Mouse (Mus musculus) liver, postnatal 0 days (tissue): Measurements from ENCODE around the gene Rbm3. TPM values are rescaled to one million over a fixed set of nuclear protein-coding genes. Genes with fewer than 3 reads are reported as not detected.

Source experiments
- ATAC-seq: fragments of 200-750 bp; cut with Nextera tagmentation; 2 replicates; pipeline ENCODE4 v1.8.0; 2017; ENCODE audit warnings: mild to moderate bottlenecking, moderate library complexity
- DNase-seq: peaks from one replicate; pipeline ENCODE4 v3.0.0-alpha.2; 2016
- H3K27ac ChIP-seq: fragments of 300-500 bp; sonication (generic); 2 replicates; pipeline ENCODE4 v1.5.1; 2014; ENCODE audit warnings: antibody characterized with exemption, moderate library complexity, mild to moderate bottlenecking, low read depth
- H3K27me3 ChIP-seq: fragments of 300-500 bp; sonication (generic); 2 replicates; pipeline ENCODE4 v1.6.1; 2014; ENCODE audit warnings: low read length, control low read depth, mixed read lengths; ENCODE audit not compliant: insufficient read depth
- H3K36me3 ChIP-seq: fragments of 300-500 bp; sonication (generic); replicated peaks from 2 replicates; pipeline ENCODE4 v1.6.1; 2014; ENCODE audit warnings: mild to moderate bottlenecking, control low read depth, low read length, moderate library complexity, mixed read lengths; ENCODE audit not compliant: insufficient read depth
- H3K4me1 ChIP-seq: fragments of 300-500 bp; sonication (generic); 2 replicates; pipeline ENCODE4 v1.6.1; 2014; ENCODE audit warnings: antibody characterized with exemption, mild to moderate bottlenecking, control low read depth; ENCODE audit not compliant: insufficient read depth
- H3K4me2 ChIP-seq: fragments of 300-500 bp; sonication (generic); 2 replicates; pipeline ENCODE4 v1.6.1; 2014; ENCODE audit warnings: low read depth, mild to moderate bottlenecking, low read length, moderate library complexity, mixed read lengths
- H3K4me3 ChIP-seq: fragments of 300-500 bp; sonication (generic); 2 replicates; pipeline ENCODE4 v1.5.1; 2014; ENCODE audit warnings: low read depth, low read length
- H3K9ac ChIP-seq: fragments of 300-500 bp; sonication (generic); replicated peaks from 2 replicates; pipeline ENCODE4 v1.6.1; 2014; ENCODE audit warnings: mild to moderate bottlenecking, moderate library complexity
- H3K9me3 ChIP-seq: fragments of 300-500 bp; sonication (generic); 2 replicates; pipeline ENCODE4 v1.6.1; 2016; ENCODE audit warnings: mild to moderate bottlenecking, control low read depth, low read length, mixed read lengths
- CTCF ChIP-seq: sonication (generic); IDR thresholded peaks from 2 replicates; pipeline ENCODE4 v1.5.1; 2016; ENCODE audit warnings: antibody characterized with exemption, low read depth
- EP300 ChIP-seq: IDR thresholded peaks from 2 replicates; pipeline ENCODE4 v1.6.1; 2016; ENCODE audit warnings: antibody characterized with exemption, low read depth, mild to moderate bottlenecking
- WGBS: fragments of 180-500 bp; shearing (Covaris S2); extraction: QIAGEN DNeasy Blood & Tissue Kit; methylation state at CpG from one replicate; pipeline ENCODE4 v1.1.7; 2014; ENCODE audit not compliant: insufficient replicate concordance; 5-methylcytosine and 5-hydroxymethylcytosine counted together
- polyA plus RNA-seq: library from polyadenylated mRNA; unstranded; fragments of >200 nt; fragmentation: Nextera tagmentation; extraction: Ambion mirVana; gene quantifications from 2 replicates; pipeline ENCODE4 v1.2.1, GENCODE M21; 2015

Rbm3 gene
- polyA plus RNA-seq, 1 experiment from 2014 or later, result 413 TPM

DNA sequence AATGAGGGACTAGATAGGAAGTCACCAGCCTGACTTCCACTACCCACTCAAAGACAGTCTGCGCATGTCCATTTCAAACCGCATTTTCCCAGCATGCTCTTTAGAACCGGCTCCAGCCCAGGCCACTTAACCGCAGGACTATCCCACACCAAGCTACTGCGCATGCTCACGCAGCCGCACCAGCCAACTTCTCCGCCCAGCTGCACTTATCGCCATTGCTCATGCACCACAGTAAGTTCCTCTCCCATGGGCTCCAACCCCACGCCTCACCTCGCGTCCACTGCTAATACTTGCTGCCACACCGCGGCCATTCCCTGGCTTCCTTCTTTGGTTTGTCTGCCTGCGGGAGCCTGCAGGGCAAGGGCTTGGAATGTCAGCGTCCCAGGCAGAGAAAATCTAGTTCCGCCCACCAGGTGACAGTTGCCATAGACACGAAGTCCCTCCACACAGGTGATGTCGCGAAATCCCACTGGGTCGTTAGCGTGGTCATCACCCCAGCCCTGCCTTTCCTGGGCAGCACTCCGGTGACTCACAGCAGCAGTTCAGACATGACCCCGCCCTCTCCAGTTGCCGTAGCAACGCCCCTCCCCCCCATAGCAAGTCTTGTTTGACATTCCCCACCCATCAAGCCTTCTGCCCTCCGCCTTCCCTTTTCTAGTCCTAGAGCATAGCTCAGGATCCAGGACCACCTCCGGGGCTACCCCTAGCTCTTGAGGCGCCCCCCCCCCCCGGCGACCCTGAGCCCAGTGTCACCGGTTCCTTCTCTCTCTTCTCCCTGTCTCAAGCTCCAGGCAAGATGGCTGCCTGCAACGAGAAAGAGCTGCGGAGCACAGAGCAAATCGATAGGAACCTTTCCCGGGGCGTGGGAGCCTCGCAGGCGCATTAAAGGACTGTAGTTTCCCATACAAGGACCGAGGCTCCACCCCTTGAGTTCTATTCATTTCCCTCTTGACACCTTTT, 13.4 kb downstream of the Rbm3 start, which contains the start of gene Wdr13:
TSS of gene Wdr13 (minus strand) at position 876 of the 960 bp plus-strand sequence.
- 13% methylated on average over 38 of the region's 40 CpGs for WGBS

DNA sequence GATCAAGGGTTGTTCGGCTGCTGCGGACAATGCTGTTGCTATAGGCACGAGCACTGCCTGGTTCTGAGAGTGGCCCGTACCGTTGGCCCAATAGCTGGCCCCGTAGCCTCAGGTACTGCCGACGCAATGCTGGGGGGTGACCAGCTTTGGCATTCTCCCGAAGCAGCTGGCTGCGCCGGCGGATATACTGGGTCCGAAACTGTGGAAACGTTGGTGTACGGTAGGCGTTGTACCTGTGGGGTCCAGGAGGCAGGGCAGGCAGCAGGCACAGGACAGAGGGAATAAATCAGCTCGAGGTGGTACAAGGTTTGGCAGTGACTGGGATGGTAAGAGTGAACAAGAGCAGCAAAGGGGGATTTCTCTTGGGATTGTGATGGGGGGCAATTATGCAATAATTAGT, 14.3 kb downstream of the Rbm3 start:
- Histone ChIP-seq H3K27me3 (no peaks in the 10 kb centered on the region), H3K4me1 (peaks cover 4% of the 10 kb centered on the region; the same call in 1 of the 2 replicates), H3K9me3 (no peaks in the 10 kb centered on the region), H3K4me2 (peak overlapping the region; percentile 73), H3K4me3 (peak overlapping the region; percentile 65), H3K9ac (peak overlapping the region; percentile 30; the same call in 1 of the 2 replicates), H3K36me3 (peaks cover 4% of the 10 kb centered on the region), H3K27ac (peak overlapping the region; percentile 98)
- WGBS, result 79% methylated on average over 17 of the region's 17 CpGs
- TF ChIP-seq CTCF, result no peak
- TF ChIP-seq EP300, result no peak
- DNase-seq, result no peak
- ATAC-seq, result no peak

More for the DNA sequence above, 13.4 kb downstream of the Rbm3 start, which contains the start of gene Wdr13:
- peak within 1 kb of the TSS; percentile 72 for H3K9ac ChIP-seq
- H3K4me1 ChIP-seq, result peaks cover 4% of the 10 kb centered on the region; the same call in 1 of the 2 replicates
- H3K9me3 ChIP-seq, result no peaks in the 10 kb centered on the region
- H3K27me3 ChIP-seq, result no peaks in the 10 kb centered on the region
- ATAC-seq, result peak; percentile 93
- peak within 1 kb of the TSS; percentile 73 for H3K4me2 ChIP-seq
- peak; percentile 92 for DNase-seq
- TF ChIP-seq EP300 (peak; percentile 12; the same call in 1 of the 2 replicates), CTCF (no peak)
- H3K36me3 ChIP-seq, result peaks cover 7% of the 10 kb centered on the region
- peak within 1 kb of the TSS; percentile 65 for H3K4me3 ChIP-seq
- peak within 1 kb of the TSS; percentile 98 for H3K27ac ChIP-seq

DNA sequence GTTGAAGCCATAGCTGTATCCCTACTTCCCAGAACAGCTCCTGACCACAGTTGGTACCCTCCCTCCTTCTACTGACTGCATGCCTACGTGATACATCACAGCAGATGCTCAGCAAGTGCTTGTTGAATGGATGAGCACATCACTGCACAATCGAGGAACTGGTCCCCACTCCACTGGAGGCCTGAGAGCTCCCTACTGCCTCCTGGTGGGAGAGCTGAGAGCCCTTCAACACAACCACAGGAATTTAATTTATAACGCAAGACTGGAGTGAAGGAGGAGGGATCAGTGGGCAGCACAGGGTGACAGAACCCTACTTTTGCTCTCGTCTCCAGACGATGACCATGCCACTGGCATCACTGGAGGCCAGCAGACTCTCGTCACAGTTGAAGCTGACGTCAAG, 20.4 kb downstream of the Rbm3 start:
- Histone ChIP-seq H3K4me1 (no peaks in the 10 kb centered on the region), H3K9me3 (no peaks in the 10 kb centered on the region), H3K36me3 (peaks cover 4% of the 10 kb centered on the region), H3K9ac (no peak overlapping the region), H3K27me3 (no peaks in the 10 kb centered on the region), H3K4me3 (no peak overlapping the region), H3K4me2 (no peak overlapping the region), H3K27ac (no peak overlapping the region)
- TF ChIP-seq CTCF (peak; percentile 58), EP300 (no peak)
- 77% methylated on average over 7 of the region's 7 CpGs for WGBS
- ATAC-seq (no peak), DNase-seq (no peak)

DNA sequence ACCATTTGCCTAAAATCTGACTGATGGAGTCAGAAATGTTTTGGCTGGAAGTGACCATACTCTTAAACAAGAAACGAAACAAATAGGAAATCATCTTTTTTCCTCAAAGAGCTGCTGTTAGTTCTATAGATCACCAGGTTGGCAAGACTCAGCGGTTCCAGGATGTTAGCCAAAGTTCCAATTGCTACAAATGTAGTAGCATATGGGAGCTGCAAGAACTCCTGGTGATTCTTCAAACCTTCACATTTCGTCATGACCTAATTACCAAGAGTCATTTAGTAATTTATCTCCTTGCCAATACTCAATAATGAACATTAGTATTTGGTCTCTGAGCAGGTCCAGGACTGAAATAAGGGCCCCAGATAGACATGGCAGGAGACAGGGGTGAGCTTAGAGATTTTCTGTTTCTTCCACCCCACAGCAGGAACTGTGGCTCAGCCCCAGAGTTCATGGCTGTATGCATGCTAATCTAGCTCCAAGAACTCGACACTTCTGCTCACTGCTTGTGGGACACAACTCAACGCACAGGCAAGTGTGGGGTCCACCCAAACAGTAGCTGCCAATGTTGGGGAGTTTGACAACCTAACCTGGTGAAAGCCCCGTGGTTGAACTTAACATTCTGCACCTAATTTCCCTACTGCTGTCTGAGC, 21.7 kb downstream of the Rbm3 start:
- peaks cover 3% of the 10 kb centered on the region for H3K36me3 ChIP-seq
- H3K4me2 ChIP-seq, result no peak overlapping the region
- H3K27me3 ChIP-seq, result no peaks in the 10 kb centered on the region
- no peaks in the 10 kb centered on the region for H3K9me3 ChIP-seq
- WGBS, result 76% methylated on average over 6 of the region's 6 CpGs
- no peak overlapping the region for H3K9ac ChIP-seq
- ATAC-seq, result no peak
- TF ChIP-seq CTCF (no peak), EP300 (no peak)
- no peak overlapping the region for H3K27ac ChIP-seq
- no peak for DNase-seq
- no peaks in the 10 kb centered on the region for H3K4me1 ChIP-seq
- no peak overlapping the region for H3K4me3 ChIP-seq

DNA sequence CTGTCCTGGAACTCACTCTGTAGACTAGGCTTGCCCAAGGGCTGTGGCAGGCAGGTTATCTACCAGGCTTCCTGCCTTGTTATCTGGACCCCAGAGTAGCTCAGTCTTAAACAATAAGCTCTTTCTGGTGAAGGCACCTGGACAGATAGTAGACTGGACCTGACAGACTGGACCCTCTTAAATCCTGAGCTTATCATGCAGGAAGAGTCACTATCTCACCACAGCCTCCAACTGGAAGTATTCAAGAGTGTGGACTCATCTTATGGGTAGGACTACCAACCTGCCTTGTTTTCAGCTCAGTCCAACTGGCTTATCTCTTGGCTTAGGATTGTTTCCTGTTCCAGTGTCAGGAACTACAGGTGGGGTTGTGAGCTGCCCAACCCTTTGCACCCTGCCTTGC, 28.4 kb downstream of the Rbm3 start:
- TF ChIP-seq CTCF (no peak), EP300 (no peak)
- DNase-seq, result no peak
- Histone ChIP-seq H3K27ac (no peak overlapping the region), H3K4me1 (no peaks in the 10 kb centered on the region), H3K4me2 (no peak overlapping the region), H3K36me3 (no peaks in the 10 kb centered on the region), H3K27me3 (no peaks in the 10 kb centered on the region), H3K9ac (no peak overlapping the region), H3K4me3 (no peak overlapping the region), H3K9me3 (no peaks in the 10 kb centered on the region)
- no peak for ATAC-seq

DNA sequence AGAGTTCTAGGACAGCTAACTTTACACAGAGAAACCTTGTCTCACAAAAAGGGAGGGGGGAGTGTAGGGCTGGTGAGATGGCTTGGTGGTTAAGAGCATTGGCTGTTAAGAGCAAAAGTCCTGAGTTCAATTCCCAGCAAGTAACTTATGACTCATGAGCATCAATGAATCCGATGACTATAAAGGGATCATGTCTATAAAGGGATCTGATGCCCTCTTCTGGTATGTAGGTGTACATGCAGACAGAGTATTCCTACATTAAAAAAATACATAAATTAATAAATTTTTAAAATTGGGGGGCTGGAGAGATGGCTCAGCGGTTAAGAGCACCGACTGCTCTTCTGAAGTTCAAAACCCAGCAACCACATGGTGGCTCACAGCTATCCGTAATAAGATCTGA, 30.4 kb downstream of the Rbm3 start:
- WGBS, result 57% methylated on average over 4 of the region's 4 CpGs
- no peaks in the 10 kb centered on the region for H3K4me1 ChIP-seq
- no peaks in the 10 kb centered on the region for H3K27me3 ChIP-seq
- H3K4me2 ChIP-seq, result no peak overlapping the region
- no peaks in the 10 kb centered on the region for H3K36me3 ChIP-seq
- no peak overlapping the region for H3K27ac ChIP-seq
- H3K9me3 ChIP-seq, result no peaks in the 10 kb centered on the region
- DNase-seq (no peak), ATAC-seq (no peak)
- TF ChIP-seq CTCF, result peak; percentile 48
- TF ChIP-seq EP300, result no peak
- H3K9ac ChIP-seq, result no peak overlapping the region
- no peak overlapping the region for H3K4me3 ChIP-seq
